Mouse (Mus musculus): Measurements from ENCODE around the gene Rhno1. TPM values are rescaled to one million over a fixed set of nuclear protein-coding genes. Genes with fewer than 3 reads are reported as not detected.

Rhno1 gene
- polyA plus RNA-seq, 1 experiment from 2014 or later, result 144 TPM

Other genes with a start within 250 kb of the Rhno1 start
- 28.2 and 28.6 TPM in 2 replicates for gene Tspan9, start 219.3 kb downstream of the Rhno1 start, polyA plus RNA-seq (2015; fragmentation: Nextera tagmentation; extraction: Ambion mirVana)
- 0.19 and 0.36 TPM in 2 replicates for gene Tead4, start 62.1 kb downstream of the Rhno1 start, polyA plus RNA-seq (2015; fragmentation: Nextera tagmentation; extraction: Ambion mirVana)
- 12.2 and 13.4 TPM in 2 replicates for gene Tulp3, start 7.1 kb downstream of the Rhno1 start, polyA plus RNA-seq (2015; fragmentation: Nextera tagmentation; extraction: Ambion mirVana)
- gene Foxm1, start 56 bp upstream of the Rhno1 start, polyA plus RNA-seq (2015; fragmentation: Nextera tagmentation; extraction: Ambion mirVana), result 22.0 and 23.9 TPM in 2 replicates
- 0.26 and 0.57 TPM in 2 replicates for gene Tex52, start 12.5 kb upstream of the Rhno1 start, polyA plus RNA-seq (2015; fragmentation: Nextera tagmentation; extraction: Ambion mirVana)
- gene Gm44596, start 12.6 kb upstream of the Rhno1 start, polyA plus RNA-seq (2015; fragmentation: Nextera tagmentation; extraction: Ambion mirVana), result not detected in 2 replicates
- 4.8 and 5.6 TPM in 2 replicates for gene Nrip2, start 36.4 kb upstream of the Rhno1 start, polyA plus RNA-seq (2015; fragmentation: Nextera tagmentation; extraction: Ambion mirVana)
- gene Itfg2, start 62.0 kb upstream of the Rhno1 start, polyA plus RNA-seq (2015; fragmentation: Nextera tagmentation; extraction: Ambion mirVana), result 20.2 and 23.0 TPM in 2 replicates
- gene Fkbp4, start 75.8 kb upstream of the Rhno1 start, polyA plus RNA-seq (2015; fragmentation: Nextera tagmentation; extraction: Ambion mirVana), result 213 and 261 TPM in 2 replicates
- gene Pzp, start 163.8 kb upstream of the Rhno1 start, polyA plus RNA-seq (2015; fragmentation: Nextera tagmentation; extraction: Ambion mirVana), result not detected in 2 replicates
- 0.84 and 0.94 TPM in 2 replicates for gene A2ml1, start 218.7 kb upstream of the Rhno1 start, polyA plus RNA-seq (2015; fragmentation: Nextera tagmentation; extraction: Ambion mirVana)